Mouse (Mus musculus) kidney, postnatal 0 days (tissue): ENCODE data around the gene Plpp3. TPM values are rescaled to one million over a fixed set of nuclear protein-coding genes. Genes with fewer than 3 reads are reported as not detected.

Experiments
- ATAC-seq: fragments of 200-750 bp; cut with Nextera tagmentation; replicated peaks from 2 replicates; pipeline ENCODE4 v1.8.0; 2017; ENCODE audit warnings: low read depth, moderate number of reproducible peaks, moderate TSS enrichment, moderate library complexity; ENCODE audit not compliant: low FRiP score
- DNase-seq: peaks from one replicate; pipeline ENCODE4 v3.0.0-alpha.2; 2016; ENCODE audit warnings: low spot score
- H3K27ac ChIP-seq: fragments of 300-500 bp; sonication (generic); 2 replicates; pipeline ENCODE4 v1.5.1; 2014; ENCODE audit warnings: mild to moderate bottlenecking
- H3K27me3 ChIP-seq: fragments of 300-500 bp; sonication (generic); 2 replicates; pipeline ENCODE4 v1.6.1; 2014; ENCODE audit warnings: low read length, mixed read lengths; ENCODE audit not compliant: insufficient read depth
- H3K36me3 ChIP-seq: fragments of 300-500 bp; sonication (generic); 2 replicates; pipeline ENCODE4 v1.6.1; 2014; ENCODE audit warnings: low read length, mixed read lengths; ENCODE audit not compliant: insufficient read depth
- H3K4me1 ChIP-seq: fragments of 300-500 bp; sonication (generic); replicated peaks from 2 replicates; pipeline ENCODE4 v1.6.1; 2014; ENCODE audit warnings: antibody characterized with exemption, low read length, mixed read lengths; ENCODE audit not compliant: insufficient read depth
- H3K4me2 ChIP-seq: fragments of 300-500 bp; sonication (generic); 2 replicates; pipeline ENCODE4 v1.6.1; 2014; ENCODE audit warnings: mild to moderate bottlenecking, low read length, moderate library complexity, mixed read lengths
- H3K4me3 ChIP-seq: fragments of 300-500 bp; sonication (generic); replicated peaks from 2 replicates; pipeline ENCODE4 v1.5.1; 2014; ENCODE audit warnings: low read depth, low read length
- H3K9ac ChIP-seq: fragments of 300-500 bp; sonication (generic); 2 replicates; pipeline ENCODE4 v1.6.1; 2014; ENCODE audit warnings: low read depth, low read length
- H3K9me3 ChIP-seq: fragments of 300-500 bp; sonication (generic); replicated peaks from 2 replicates; pipeline ENCODE4 v1.6.1; 2016; ENCODE audit warnings: low read length, inconsistent platforms, mixed read lengths
- CTCF ChIP-seq: IDR thresholded peaks from 2 replicates; pipeline ENCODE4 v1.5.1; 2016; ENCODE audit warnings: antibody characterized with exemption, low read depth, mild to moderate bottlenecking, moderate library complexity
- WGBS: fragments of 180-500 bp; shearing (Covaris S2); extraction: QIAGEN DNeasy Blood & Tissue Kit; methylation state at CpG from one replicate; pipeline ENCODE4 v1.1.7; 2014; 5-methylcytosine and 5-hydroxymethylcytosine counted together
- polyA plus RNA-seq: library from polyadenylated mRNA; unstranded; fragments of >200 nt; fragmentation: Nextera tagmentation; extraction: Ambion mirVana; gene quantifications from 2 replicates; pipeline ENCODE4 v1.2.1, GENCODE M21; 2015

Gene Plpp3
- polyA plus RNA-seq, 1 experiment from 2014 or later = 77.4 TPM

GRCm38 (mm10) chr4:105184490-105184889 is 27.3 kb downstream of the Plpp3 start:
- Histone ChIP-seq H3K4me1 (peaks cover 9% of the 10 kb centered on the region), H3K36me3 (0 out of 2 replicates have a peak, but pooled peaks cover 2% of the 10 kb centered on the region), H3K27me3 (no peaks in the 10 kb centered on the region), H3K9ac (no peak overlapping the region), H3K27ac (no peak overlapping the region), H3K4me3 (no peak overlapping the region), H3K4me2 (no peak overlapping the region), H3K9me3 (no peaks in the 10 kb centered on the region)
- ATAC-seq (no peak), DNase-seq (peak; percentile 39)
- no peak for TF ChIP-seq CTCF
- 57% methylated on average over 4 of the region's 4 CpGs for WGBS

GRCm38 (mm10) chr4:105184924-105185323 is 27.8 kb downstream of the Plpp3 start:
- H3K4me3 ChIP-seq = no peak overlapping the region
- H3K27me3 ChIP-seq = no peaks in the 10 kb centered on the region
- no peak for TF ChIP-seq CTCF
- H3K4me2 ChIP-seq = no peak overlapping the region
- ATAC-seq (no peak), DNase-seq (no peak)
- no peak overlapping the region for H3K27ac ChIP-seq
- H3K9ac ChIP-seq = no peak overlapping the region
- no peaks in the 10 kb centered on the region for H3K9me3 ChIP-seq
- H3K4me1 ChIP-seq = peaks cover 13% of the 10 kb centered on the region
- WGBS = 69% methylated on average over 6 of the region's 6 CpGs
- 0 out of 2 replicates have a peak, but pooled peaks cover 2% of the 10 kb centered on the region for H3K36me3 ChIP-seq

- 89% methylated on average over 10 of the region's 10 CpGs for WGBS
Observed at GRCm38 (mm10) chr4:105186654-105187053, 29.5 kb downstream of the Plpp3 start.

GRCm38 (mm10) chr4:105187873-105188272 is 30.7 kb downstream of the Plpp3 start:
- Histone ChIP-seq H3K4me2 (no peak overlapping the region), H3K36me3 (no peaks in the 10 kb centered on the region), H3K9me3 (no peaks in the 10 kb centered on the region), H3K27ac (no peak overlapping the region), H3K27me3 (no peaks in the 10 kb centered on the region), H3K4me1 (peaks cover 19% of the 10 kb centered on the region; the same call in 1 of the 2 replicates), H3K9ac (no peak overlapping the region), H3K4me3 (no peak overlapping the region)
- no peak for ATAC-seq
- TF ChIP-seq CTCF = no peak
- WGBS = 81% methylated on average over 7 of the region's 7 CpGs
- no peak for DNase-seq

More at GRCm38 (mm10) chr4:105186654-105187053, 29.5 kb downstream of the Plpp3 start:
- H3K9me3 ChIP-seq = no peaks in the 10 kb centered on the region
- H3K4me2 ChIP-seq = no peak overlapping the region
- TF ChIP-seq CTCF = no peak
- H3K36me3 ChIP-seq = no peaks in the 10 kb centered on the region
- no peak for DNase-seq
- H3K27ac ChIP-seq = no peak overlapping the region
- peaks cover 15% of the 10 kb centered on the region; the same call in 1 of the 2 replicates for H3K4me1 ChIP-seq
- H3K4me3 ChIP-seq = no peak overlapping the region
- ATAC-seq = no peak
- no peaks in the 10 kb centered on the region for H3K27me3 ChIP-seq
- H3K9ac ChIP-seq = no peak overlapping the region

GRCm38 (mm10) chr4:105188801-105189200 is 31.7 kb downstream of the Plpp3 start:
- ATAC-seq = no peak

GRCm38 (mm10) chr4:105190826-105191225 is 33.7 kb downstream of the Plpp3 start:
- DNase-seq (no peak), ATAC-seq (peak; percentile 73)
- WGBS = 47% methylated on average over 4 of the region's 4 CpGs
- Histone ChIP-seq H3K9me3 (no peaks in the 10 kb centered on the region), H3K27me3 (no peaks in the 10 kb centered on the region), H3K36me3 (0 out of 2 replicates have a peak, but pooled peaks cover 4% of the 10 kb centered on the region), H3K9ac (no peak overlapping the region), H3K27ac (no peak overlapping the region), H3K4me3 (no peak overlapping the region), H3K4me2 (no peak overlapping the region), H3K4me1 (peaks cover 22% of the 10 kb centered on the region; the same call in 1 of the 2 replicates)
- no peak for TF ChIP-seq CTCF

More at GRCm38 (mm10) chr4:105188801-105189200, 31.7 kb downstream of the Plpp3 start:
- Histone ChIP-seq H3K4me2 (no peak overlapping the region), H3K36me3 (no peaks in the 10 kb centered on the region), H3K9ac (no peak overlapping the region), H3K9me3 (no peaks in the 10 kb centered on the region), H3K4me3 (no peak overlapping the region), H3K27me3 (no peaks in the 10 kb centered on the region), H3K27ac (peak overlapping the region; percentile 47), H3K4me1 (peaks cover 19% of the 10 kb centered on the region; the same call in 1 of the 2 replicates)
- DNase-seq = no peak
- no peak for TF ChIP-seq CTCF
- 52% methylated on average over 7 of the region's 7 CpGs for WGBS

GRCm38 (mm10) chr4:105191550-105191949 is 34.4 kb downstream of the Plpp3 start:
- 65% methylated on average over 5 of the region's 5 CpGs for WGBS
- no peak for DNase-seq
- ATAC-seq = no peak
- Histone ChIP-seq H3K9me3 (no peaks in the 10 kb centered on the region), H3K4me1 (peaks cover 22% of the 10 kb centered on the region; the same call in 1 of the 2 replicates), H3K27me3 (no peaks in the 10 kb centered on the region), H3K4me3 (no peak overlapping the region), H3K9ac (no peak overlapping the region), H3K36me3 (0 out of 2 replicates have a peak, but pooled peaks cover 4% of the 10 kb centered on the region), H3K4me2 (no peak overlapping the region), H3K27ac (no peak overlapping the region)
- TF ChIP-seq CTCF = no peak
